Mouse (Mus musculus) heart, postnatal 0 days (tissue): Measurements from ENCODE around the gene Snupn.

Experiments used
- CTCF ChIP-seq: IDR thresholded peaks from 2 replicates; pipeline ENCODE4 v1.5.1; 2016; ENCODE audit warnings: antibody characterized with exemption, control low read depth, low read depth
- EP300 ChIP-seq: IDR thresholded peaks from 2 replicates; pipeline ENCODE4 v1.6.1; 2016; ENCODE audit warnings: antibody characterized with exemption, low read depth

GRCm38 (mm10) chr9:56938374-56938773, 12.3 kb upstream of the Snupn start:
- TF ChIP-seq EP300 (no peak), CTCF (no peak)
